Mouse (Mus musculus) naive thymus-derived CD4-positive, alpha-beta T cell, adult 5 months (primary cell): Measurements from ENCODE around the gene Trnau1ap. TPM values are rescaled to one million over a fixed set of nuclear protein-coding genes. Genes with fewer than 3 reads are reported as not detected.

Source experiments
- polyA plus RNA-seq: library from polyadenylated mRNA; unstranded; fragments of 100-300 nt; shearing (Covaris generic); gene quantifications from one replicate; pipeline ENCODE4 v1.2.1, GENCODE M21; 2017

The Trnau1ap gene
- 52.3 TPM for polyA plus RNA-seq

DNA sequence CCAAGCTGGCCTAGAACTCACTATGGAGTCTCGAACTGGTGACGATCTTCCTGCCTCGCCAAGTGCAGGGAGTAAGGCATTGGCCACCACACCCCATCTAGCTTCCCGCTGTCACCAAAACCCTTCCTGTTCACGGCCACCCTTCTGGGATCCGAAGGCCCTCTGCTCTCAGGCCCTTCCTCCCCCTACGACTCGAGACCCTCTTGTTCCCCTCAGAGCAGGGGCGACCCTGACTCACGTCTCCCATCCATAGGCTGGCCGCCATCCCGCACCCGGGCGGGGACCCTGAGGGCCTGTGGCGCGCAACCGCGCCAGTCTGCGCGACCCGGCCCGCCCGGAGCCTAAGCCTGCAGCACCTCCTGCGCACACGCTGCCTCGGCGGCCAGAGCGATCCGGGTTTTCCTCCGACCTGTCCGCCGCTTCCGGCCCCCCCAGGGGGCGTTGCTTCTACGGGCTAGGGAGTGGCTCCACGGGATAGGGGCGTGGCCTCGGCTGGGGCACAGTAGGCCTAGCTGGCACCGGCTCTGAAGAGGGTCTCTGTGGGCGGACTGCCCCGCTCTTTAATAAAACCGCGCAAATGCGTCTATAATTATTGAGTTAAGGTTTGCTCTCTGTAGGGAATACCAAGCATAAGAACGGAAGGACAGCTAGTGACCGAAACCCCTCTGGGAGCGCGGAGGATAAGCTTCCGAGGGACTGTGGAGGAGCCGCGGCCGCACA lies at the start of gene Trnau1ap:
Trnau1ap (minus strand) TSS at position 424 of the 720 bp plus-strand sequence.

DNA sequence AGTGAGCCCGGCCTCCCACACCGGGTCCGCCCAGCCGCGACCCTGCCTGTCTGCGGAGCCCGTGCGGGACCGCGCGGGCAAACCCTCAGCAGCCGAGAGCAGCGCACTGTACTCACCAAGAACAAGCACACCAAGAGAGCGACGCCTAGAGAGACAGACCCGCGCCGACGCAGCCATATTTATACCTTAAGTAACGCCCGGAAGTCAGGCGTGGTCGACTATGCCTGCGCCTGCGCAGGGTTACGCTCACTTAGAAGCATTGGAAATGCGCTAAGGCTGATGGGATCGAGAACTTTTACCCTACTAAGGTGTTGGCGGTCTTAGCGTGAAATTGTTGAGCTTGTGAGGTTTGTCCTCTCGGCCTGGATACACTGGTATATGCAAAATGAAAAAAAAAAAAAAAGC lies 24.1 kb upstream of the Trnau1ap start, which contains the start of gene Rcc1:
Rcc1 (minus strand) TSS at position 125 of the 405 bp plus-strand sequence.

DNA sequence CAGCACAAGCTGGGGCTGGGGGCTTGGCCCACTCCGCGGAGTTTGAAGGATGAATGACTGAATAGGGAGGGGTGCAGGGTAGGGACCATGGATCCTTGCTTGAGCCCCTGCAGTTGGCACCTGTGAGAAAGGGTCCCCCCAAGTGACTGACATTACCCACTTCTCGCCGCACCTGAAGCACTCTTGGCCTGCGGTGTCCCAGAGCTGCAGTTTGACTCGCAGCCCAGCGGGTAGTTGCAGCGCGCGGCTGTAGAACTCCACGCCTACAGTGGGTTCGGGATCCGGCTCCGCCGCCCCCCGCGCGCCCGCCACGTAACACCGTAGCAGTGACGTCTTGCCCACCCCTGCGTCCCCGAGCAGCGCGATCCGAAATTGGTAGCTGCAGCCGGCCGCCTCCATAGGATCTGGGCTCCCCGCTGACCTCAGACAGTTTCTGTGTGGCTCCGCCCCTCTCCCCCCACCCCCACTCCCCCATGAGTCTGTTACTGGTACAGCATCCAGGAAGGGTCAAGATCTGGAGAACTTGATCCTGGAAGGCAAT lies 26.3 kb downstream of the Trnau1ap start, which contains the start of gene Rab42:
Rab42 (minus strand) TSS at position 447 of the 541 bp plus-strand sequence.

DNA sequence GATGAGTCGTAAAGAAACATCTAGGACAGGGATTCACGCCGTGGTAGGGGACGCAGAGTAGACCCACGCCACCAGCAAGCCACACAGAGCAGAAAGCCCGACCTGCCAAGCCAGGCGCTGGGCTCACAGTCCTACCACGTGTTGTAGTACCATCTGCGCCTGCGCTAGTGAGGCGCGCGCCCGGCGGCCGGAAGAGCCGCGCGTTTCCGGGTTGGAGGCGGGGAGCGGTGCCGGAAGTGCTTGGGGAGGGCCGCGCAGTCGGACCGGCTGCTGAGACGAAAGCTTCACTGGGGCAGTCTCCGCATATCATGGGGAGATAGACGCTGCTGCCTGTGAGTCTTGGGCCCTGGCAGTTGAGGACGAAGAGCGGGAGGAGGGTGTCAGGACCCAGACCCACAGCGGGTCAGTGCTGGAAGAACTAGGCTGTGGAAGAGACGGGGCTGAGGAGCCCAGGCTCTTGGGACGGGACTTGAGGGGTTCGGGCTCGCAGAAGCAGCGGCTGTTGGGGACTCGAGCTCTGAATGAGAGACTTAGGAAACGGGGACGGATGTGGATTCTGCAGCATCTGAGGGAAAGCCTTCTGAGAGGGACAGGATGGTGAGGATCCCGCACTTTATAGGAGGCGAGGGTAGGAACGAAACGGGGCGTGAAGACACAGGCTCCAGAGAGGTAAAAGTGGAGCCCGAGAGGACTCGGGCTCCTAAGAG lies 55.0 kb downstream of the Trnau1ap start, which contains the start of gene Taf12:
Taf12 (plus strand) TSS at position 220 of the 707 bp plus-strand sequence.

Other genes starting within 250 kb of the Trnau1ap start
- gene Oprd1, start 185.1 kb downstream of the Trnau1ap start, polyA plus RNA-seq = not detected
- gene Ythdf2, start 117.2 kb downstream of the Trnau1ap start, polyA plus RNA-seq = 94.5 TPM
- gene Gmeb1, start 67.9 kb downstream of the Trnau1ap start, polyA plus RNA-seq = 4.5 TPM
- gene Taf12, start 55.2 kb downstream of the Trnau1ap start, polyA plus RNA-seq = 45.0 TPM
- gene Rab42, start 26.2 kb downstream of the Trnau1ap start, polyA plus RNA-seq = not detected
- gene Rcc1, start 24.1 kb upstream of the Trnau1ap start, polyA plus RNA-seq = 23.4 TPM
- gene Phactr4, start 93.0 kb upstream of the Trnau1ap start, polyA plus RNA-seq = 3.0 TPM
- gene Med18, start 134.4 kb upstream of the Trnau1ap start, polyA plus RNA-seq = 14.0 TPM
- 18.6 TPM for gene Sesn2, start 181.0 kb upstream of the Trnau1ap start, polyA plus RNA-seq
- 75.0 TPM for gene Atpif1, start 204.1 kb upstream of the Trnau1ap start, polyA plus RNA-seq
- gene Dnajc8, start 206.0 kb upstream of the Trnau1ap start, polyA plus RNA-seq = 233 TPM
- gene Ptafr, start 234.5 kb upstream of the Trnau1ap start, polyA plus RNA-seq = not detected